Mouse (Mus musculus): ENCODE measurements at regions not wholly inside any gene's neighbourhood (a gene's known extent, or its start where the extent isn't known, plus 50 kb on each side); places are given as distances from the start of the nearest gene placed in this dataset.

GRCm38 (mm10) chr11:31542635-31543219 is 129.0 kb downstream of the Bod1 start:
- TF ChIP-seq CTCF (IDR thresholded peaks at IDR 0.05; ENCODE audit: insufficient read depth, low read length): no peak
- no peak for TF ChIP-seq POLR2A (IDR thresholded peaks at IDR 0.05; ENCODE audit: borderline replicate concordance, extremely low read depth, low read depth, low read length)
